ENCODE assay signal across 8 mouse cellular contexts in genomic region chr8:111876355-111876948, GRCm38 (mm10). TPM values are rescaled to one million over a fixed set of nuclear protein-coding genes. Genes with fewer than 3 reads are reported as not detected.
DNase-seq lines count a peak whose midpoint lies in the region; ATAC-seq lines count a peak whose summit lies in the region.

TSS of gene Tmem170 (minus strand) at chr8:111876750.

- H3K4me1 ChIP-seq in hindbrain, embryonic 12.5 days: peaks cover 6% of the 10 kb centered on the region

- H3K9ac ChIP-seq in hindbrain, embryonic 12.5 days: peak within 1 kb of the TSS; percentile 69

- H3K36me3 ChIP-seq in hindbrain, embryonic 12.5 days: no peaks in the 10 kb centered on the region

- ATAC-seq in hindbrain, embryonic 12.5 days (ENCODE audit: low FRiP score): peak; percentile 99

- H3K4me3 ChIP-seq in hindbrain, embryonic 12.5 days: peak within 1 kb of the TSS; percentile 78

- no peaks in the 10 kb centered on the region for H3K27me3 ChIP-seq in hindbrain, embryonic 12.5 days

- DNase-seq in NIH3T3 (ENCODE audit: low read depth): peak; percentile 99
- peak; percentile 99 to 100 for DNase-seq in cerebellum, postnatal 10 days
- DNase-seq in frontal cortex, postnatal 10 days (ENCODE audit: low spot score in 2 of 2): peak; percentile 94 to 97
- peak; percentile 98 for DNase-seq in layer of hippocampus, postnatal 14 days (ENCODE audit: low spot score in 2 of 2)
- DNase-seq in lung, postnatal 14 days: peak; percentile 99
- DNase-seq in retina, adult 2 months (ENCODE audit: low read depth, low spot score): peak; percentile 98
- peak; percentile 97 for DNase-seq in thymus, postnatal 36 days

- peak within 1 kb of the TSS; percentile 83 for H3K4me2 ChIP-seq in hindbrain, embryonic 12.5 days (replicated peaks)

- no peaks in the 10 kb centered on the region for H3K9me3 ChIP-seq in hindbrain, embryonic 12.5 days (replicated peaks)

- H3K27ac ChIP-seq in hindbrain, embryonic 12.5 days: peak within 1 kb of the TSS; percentile 55

- WGBS in hindbrain, embryonic 12.5 days: under 1% methylated on average over 52 of the region's 53 CpGs

RNA-seq across cellular contexts. Expression of gene Tmem170, which starts in this region (rescaled TPM):
- 7.5 and 8.5 TPM in 2 replicates for polyA plus RNA-seq in hindbrain, embryonic 12.5 days (2016; fragmentation: Nextera tagmentation; extraction: Ambion mirVana)
- total RNA-seq in layer of hippocampus, postnatal 14 days (2021): 1 to 10 TPM; 3.5 to 4.4 TPM

Comparison
In these comparisons a context has a peak if more than half of its experiments do, and no peak if none do; other contexts are left out.
1. Peak in every context shown above with its lines: DNase-seq, ATAC-seq, H3K4me3 ChIP-seq and H3K27ac ChIP-seq.